Mouse (Mus musculus): ENCODE measurements around the gene Rbl1. TPM values are rescaled to one million over a fixed set of nuclear protein-coding genes. Genes with fewer than 3 reads are reported as not detected.

Rbl1 gene
- total and polyA plus RNA-seq, 3 experiments: 17.8 to 18.1 TPM; not detected in 1

DNA sequence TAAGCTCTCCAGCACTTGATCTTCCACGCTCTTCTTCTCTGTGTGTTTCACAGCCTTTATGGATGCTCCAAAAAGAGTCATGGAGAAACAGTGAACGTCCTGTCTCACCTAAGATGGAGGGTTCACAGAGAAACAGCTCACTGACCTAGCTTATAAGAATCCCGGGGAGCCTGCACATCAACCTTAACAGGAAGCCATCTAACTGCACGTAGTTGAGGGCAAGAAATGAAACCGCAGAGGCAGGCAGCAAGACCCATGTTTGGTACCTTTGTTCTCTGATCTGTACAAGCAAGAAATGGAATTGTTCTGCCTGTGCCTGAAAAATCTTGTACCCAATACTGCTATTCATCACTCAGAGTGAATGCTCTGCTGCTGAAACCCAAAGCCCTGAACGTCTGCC, 15.8 kb upstream of the Rbl1 start:
- H3K36me3 ChIP-seq (ENCODE audit: control insufficient read depth in 1 of 2, insufficient read depth in 2 of 2, low read length in 2 of 2): no peaks in the 10 kb centered on the region
- no peak for DNase-seq (ENCODE audit: low read depth, low spot score)
- H3K79me2 ChIP-seq (ENCODE audit: control insufficient read depth, insufficient read depth, low read length, poor library complexity): no peaks in the 10 kb centered on the region
- H3K9me3 ChIP-seq (replicated peaks; ENCODE audit: insufficient read depth, low read length): no peaks in the 10 kb centered on the region
- no peak overlapping the region for H3K27ac ChIP-seq (ENCODE audit: control insufficient read depth, low read depth, low read length)
- peaks cover 0 to 3% of the 10 kb centered on the region in 2 experiments; a peak in 3 of 4 replicates for H3K27me3 ChIP-seq (ENCODE audit: control insufficient read depth in 1 of 2, insufficient read depth in 2 of 2, low read length in 2 of 2)
- no peak overlapping the region for H3K4me3 ChIP-seq (ENCODE audit: control insufficient read depth in 1 of 2, insufficient read depth in 1 of 2, low read depth in 2 of 2, low read length in 2 of 2)
- no peak for TF ChIP-seq ZMIZ1 (IDR thresholded peaks at IDR 0.05; ENCODE audit: low read depth, low read length)
- TF ChIP-seq NELFE (IDR thresholded peaks at IDR 0.05; ENCODE audit: low read depth, low read length): no peak
- H3K9ac ChIP-seq (ENCODE audit: control insufficient read depth, low read depth, low read length, poor library complexity, severe bottlenecking): no peak overlapping the region
- no peaks in the 10 kb centered on the region for H3K4me1 ChIP-seq (ENCODE audit: control insufficient read depth in 1 of 2, insufficient read depth in 2 of 2, low read length in 2 of 2)

- Histone ChIP-seq H3K4me3 (ENCODE audit: control insufficient read depth in 1 of 2, insufficient read depth in 1 of 2, low read depth in 2 of 2, low read length in 2 of 2) (no peak overlapping the region), H3K27ac (ENCODE audit: control insufficient read depth, low read depth, low read length) (no peak overlapping the region), H3K79me2 (ENCODE audit: control insufficient read depth, insufficient read depth, low read length, poor library complexity) (no peaks in the 10 kb centered on the region), H3K4me1 (ENCODE audit: control insufficient read depth in 1 of 2, insufficient read depth in 2 of 2, low read length in 2 of 2) (no peaks in the 10 kb centered on the region), H3K9ac (ENCODE audit: control insufficient read depth, low read depth, low read length, poor library complexity, severe bottlenecking) (no peak overlapping the region), H3K27me3 (ENCODE audit: control insufficient read depth in 1 of 2, insufficient read depth in 2 of 2, low read length in 2 of 2) (no peaks in the 10 kb centered on the region; a peak in 1 of 4 replicates), H3K9me3 (replicated peaks; ENCODE audit: insufficient read depth, low read length) (no peaks in the 10 kb centered on the region), H3K36me3 (ENCODE audit: control insufficient read depth in 1 of 2, insufficient read depth in 2 of 2, low read length in 2 of 2) (no peaks in the 10 kb centered on the region)
- DNase-seq (ENCODE audit: low read depth, low spot score): no peak
- TF ChIP-seq MXI1 (IDR thresholded peaks at IDR 0.05; ENCODE audit: low read depth, low read length) (no peak), UBTF (IDR thresholded peaks at IDR 0.05; ENCODE audit: borderline replicate concordance, insufficient read depth, low read depth, low read length) (no peak), TAL1 (IDR thresholded peaks at IDR 0.05; ENCODE audit: low read length) (no peak), MAX (IDR thresholded peaks at IDR 0.05; ENCODE audit: low read length) (no peak), TBP (IDR thresholded peaks at IDR 0.05; ENCODE audit: low read depth, low read length) (no peak), KAT2A (conservative IDR thresholded peaks at IDR 0.05; ENCODE audit: low read depth, low read length) (no peak), CHD2 (IDR thresholded peaks at IDR 0.05; ENCODE audit: low read length) (no peak), BHLHE40 (IDR thresholded peaks at IDR 0.05; ENCODE audit: borderline replicate concordance, low read depth, low read length) (no peak), MAZ (IDR thresholded peaks at IDR 0.05; ENCODE audit: low read depth, low read length) (no peak), NRF1 (IDR thresholded peaks at IDR 0.05; ENCODE audit: insufficient read depth, low read depth, low read length, poor library complexity, severe bottlenecking) (no peak), EP300 (IDR thresholded peaks at IDR 0.05; ENCODE audit: low read depth in 1 of 2, low read length in 2 of 2) (no peak), JUND (IDR thresholded peaks at IDR 0.05; ENCODE audit: low read depth, low read length) (no peak), CHD1 (IDR thresholded peaks at IDR 0.05; ENCODE audit: low read depth, low read length) (no peak), NELFE (IDR thresholded peaks at IDR 0.05; ENCODE audit: low read depth, low read length) (no peak), USF2 (IDR thresholded peaks at IDR 0.05; ENCODE audit: borderline replicate concordance in 1 of 2, insufficient read depth in 1 of 2, low read depth in 1 of 2, low read length in 2 of 2) (no peak), ELF1 (IDR thresholded peaks at IDR 0.05; ENCODE audit: low read depth, low read length) (no peak), ZNF384 (IDR thresholded peaks at IDR 0.05; ENCODE audit: low read depth, low read length) (no peak), ZMIZ1 (IDR thresholded peaks at IDR 0.05; ENCODE audit: low read depth, low read length) (no peak)
Measured at GRCm38 (mm10) chr2:157211731-157212130, 7.4 kb upstream of the Rbl1 start.

All from MEL (cell line).